Mouse (Mus musculus): Measurements from ENCODE around the gene Atrip.

The Atrip gene

DNA sequence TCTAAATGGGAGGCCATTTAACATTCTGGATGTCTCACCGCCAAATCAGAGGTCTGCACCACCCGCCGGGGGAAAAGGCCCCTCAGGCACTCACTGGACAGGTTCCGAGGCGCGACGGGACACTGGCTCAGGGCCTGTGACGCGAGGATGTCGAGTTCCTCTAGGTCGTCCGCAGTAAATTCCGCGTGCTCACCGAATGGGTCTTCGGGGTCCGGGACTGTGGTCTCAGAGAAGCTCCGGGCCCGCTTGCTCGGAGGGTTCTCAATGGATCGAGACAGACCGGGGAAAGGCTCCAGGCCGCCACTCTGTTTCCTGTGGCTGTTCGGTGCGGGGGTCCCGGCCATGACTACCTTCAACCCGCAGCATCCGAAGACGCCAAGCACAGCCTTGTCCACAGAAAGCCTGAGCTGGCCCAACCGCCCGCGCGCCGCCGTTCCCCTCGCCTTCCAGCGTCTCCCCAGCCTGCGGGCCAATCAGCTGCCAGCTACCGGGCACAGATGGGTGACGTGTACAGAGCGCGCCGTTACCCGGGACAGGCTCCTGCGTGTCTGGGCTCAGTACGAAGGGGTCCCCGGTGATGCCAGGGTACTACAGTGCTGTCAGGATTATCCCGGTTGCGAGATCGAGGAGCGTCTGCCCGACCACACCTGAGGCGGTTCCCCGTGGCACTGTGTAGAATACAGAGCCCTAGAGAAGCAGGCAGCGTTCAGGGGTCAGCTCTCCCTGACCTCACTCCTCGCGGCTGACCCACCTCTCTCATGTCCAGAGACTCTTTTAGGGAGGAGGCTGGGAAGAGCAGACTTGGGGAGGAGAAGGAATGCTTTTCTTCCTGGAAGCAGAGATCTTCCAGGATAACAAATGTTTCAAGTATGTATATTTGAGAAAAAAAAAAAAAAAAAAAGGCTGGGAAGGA, at the start of gene Atrip:
Gene Atrip (minus strand): TSS at position 464 of the 913 bp plus-strand sequence.
- peak; percentile 88 for DNase-seq

DNA sequence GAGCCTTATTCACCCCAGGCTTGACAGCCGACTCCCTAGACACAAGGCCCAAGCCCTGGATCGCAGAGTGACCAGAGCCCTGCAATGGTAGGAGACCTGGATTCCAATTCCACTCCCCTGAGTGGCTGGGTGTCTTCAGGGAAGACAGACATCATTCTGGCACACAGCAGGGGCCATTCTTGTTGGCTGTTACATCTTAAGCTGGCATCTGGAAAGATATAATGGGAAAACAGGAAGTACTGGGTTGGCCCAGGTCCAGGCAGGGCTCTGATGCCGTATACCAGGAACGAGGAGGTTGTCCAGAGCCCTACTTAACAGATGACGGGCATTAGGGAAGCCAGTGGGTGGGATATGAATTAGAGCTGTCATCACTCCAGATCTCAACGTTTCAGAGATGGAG, 49.3 kb upstream of the Atrip start:
- no peak for DNase-seq

DNA sequence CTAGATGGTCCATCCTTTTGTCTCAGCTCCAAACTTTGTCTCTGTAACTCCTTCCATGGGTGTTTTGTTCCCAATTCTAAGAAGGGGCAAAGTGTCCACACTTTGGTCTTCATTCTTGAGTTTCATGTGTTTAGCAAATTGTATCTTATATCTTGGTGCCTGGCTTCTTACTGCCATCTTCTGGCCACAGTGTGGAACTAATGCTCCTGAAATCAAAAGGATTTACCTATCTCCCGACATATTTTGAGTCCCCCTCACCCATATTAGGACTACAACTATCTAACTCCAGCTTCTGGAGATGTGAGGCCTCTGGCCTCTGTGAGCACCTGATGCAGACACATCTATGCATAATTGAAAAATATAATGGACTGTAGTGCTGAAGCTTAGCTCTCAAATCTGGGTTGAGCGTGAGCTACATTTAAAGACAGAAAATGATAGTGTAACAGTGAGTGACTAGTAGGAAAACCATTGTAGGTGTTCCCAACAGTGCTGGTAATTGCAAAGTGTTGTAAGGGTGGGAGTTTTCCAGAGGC, 48.7 kb upstream of the Atrip start:
- DNase-seq, result peak; percentile 48

DNA sequence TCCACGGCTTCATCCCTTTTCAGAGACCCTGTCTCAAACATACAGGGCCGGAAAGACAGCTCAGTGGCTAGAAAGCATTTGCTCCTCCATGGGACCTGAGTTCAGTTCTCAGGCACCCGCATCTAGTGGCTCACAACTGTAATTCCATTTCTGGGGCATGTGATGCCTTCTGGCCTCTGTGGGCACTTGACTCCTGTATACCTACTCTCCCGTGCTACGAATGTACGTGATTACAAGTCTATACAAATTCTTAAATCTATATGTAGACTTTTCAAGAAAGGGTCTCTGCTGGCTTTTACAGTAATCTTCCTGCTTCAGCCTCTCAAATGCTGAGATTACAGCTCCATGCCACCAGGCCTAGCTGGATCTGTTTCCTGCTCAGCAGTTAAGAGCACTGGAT, 47.0 kb upstream of the Atrip start:
- DNase-seq, result no peak

DNA sequence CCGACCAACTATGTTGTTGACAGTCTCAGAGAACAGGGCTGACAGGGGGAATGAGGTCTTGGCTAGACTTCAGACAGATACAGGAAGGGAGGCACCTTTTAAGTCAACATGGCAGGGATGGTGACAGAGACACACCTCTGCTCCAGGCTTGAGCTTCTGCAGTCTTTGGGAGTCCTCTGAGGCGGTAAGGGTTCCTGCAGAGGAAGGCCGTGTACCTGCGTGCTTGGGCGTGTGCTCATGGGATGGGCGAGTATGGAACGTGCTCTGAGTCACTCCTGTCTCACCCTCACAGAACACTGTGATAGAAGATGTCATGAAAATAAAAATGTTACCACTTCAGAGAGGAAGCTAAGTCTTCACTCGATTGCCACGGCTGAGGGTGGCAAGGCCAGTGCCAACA, 45.6 kb upstream of the Atrip start:
- no peak for DNase-seq

DNA sequence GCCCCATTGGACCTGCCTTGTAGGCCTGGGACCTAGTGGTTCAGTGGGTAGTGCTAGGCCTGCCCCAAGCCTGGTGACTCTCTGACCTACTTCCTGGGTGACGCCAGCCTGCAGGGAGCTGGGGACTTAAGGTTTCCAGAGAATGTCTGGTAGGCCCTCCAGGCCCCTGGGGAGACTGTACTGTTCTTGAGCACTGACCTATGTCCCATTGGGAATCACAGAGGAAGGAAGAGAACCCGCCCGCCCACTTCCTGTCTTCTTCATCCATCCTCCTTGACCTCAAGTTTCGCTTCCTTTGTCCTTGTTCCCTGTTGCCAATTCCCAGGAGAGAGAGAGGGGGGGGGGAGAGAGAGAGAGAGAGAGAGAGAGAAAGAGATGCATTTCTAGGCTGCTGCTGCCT, 44.2 kb upstream of the Atrip start:
- peak; percentile 53 for DNase-seq

DNA sequence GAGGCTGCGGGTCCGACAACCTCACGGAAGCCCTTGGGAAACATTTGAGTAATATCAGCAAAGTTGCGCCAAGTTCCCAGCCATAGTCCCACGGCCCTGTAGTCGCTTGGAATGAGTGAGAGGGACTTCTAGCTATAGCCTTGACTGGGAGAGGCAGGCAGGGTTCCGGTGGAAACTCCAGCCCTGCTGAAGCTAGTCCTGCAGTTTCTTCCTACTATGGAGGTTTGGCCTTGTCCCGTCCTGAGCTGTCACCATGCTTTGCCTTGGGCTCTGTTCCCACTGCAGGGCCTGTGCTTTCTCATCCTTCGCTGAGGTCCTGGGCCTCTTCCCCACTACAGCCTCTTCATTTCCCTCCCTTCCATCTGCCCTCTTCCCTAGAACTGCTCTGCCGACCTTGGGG, 42.3 kb upstream of the Atrip start:
- no peak for DNase-seq

DNA sequence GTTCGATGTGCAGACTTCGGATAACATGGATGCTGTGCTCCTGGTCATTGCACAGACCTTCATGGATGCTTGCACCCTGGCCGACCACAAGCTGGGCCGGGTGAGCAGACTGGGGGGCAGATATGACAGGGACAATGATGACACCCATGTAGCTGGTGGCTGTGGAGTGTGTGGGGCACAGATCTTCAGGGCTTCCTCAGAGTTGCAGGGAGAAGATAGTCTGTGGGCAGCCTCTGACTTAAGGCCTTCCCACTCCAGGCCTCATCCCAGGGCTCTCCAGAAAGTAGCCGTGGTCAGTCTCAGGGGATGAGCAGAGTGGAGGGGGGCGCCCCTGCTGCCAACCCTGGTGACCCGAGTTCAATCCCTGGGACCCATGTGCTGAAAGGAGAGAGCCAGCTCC, 40.9 kb upstream of the Atrip start:
- no peak for DNase-seq

DNA sequence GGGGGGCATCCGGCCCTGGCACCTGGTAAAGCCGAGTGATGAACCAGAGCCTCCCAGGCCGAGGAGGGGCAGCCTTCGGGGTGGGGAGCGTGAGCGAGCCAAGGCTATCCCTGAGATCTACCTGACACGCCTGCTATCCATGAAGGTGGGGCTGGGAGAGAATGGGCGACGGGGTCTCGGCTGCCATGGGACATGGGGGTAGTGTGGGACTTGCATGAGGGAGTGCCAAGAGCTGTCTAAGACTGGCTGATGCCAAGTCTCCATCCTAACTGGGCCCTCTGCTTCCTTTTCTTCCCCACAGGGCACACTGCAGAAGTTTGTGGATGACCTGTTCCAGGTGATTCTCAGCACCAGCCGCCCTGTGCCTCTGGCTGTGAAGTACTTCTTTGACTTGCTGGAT, 40.4 kb upstream of the Atrip start:
- DNase-seq, result no peak

DNA sequence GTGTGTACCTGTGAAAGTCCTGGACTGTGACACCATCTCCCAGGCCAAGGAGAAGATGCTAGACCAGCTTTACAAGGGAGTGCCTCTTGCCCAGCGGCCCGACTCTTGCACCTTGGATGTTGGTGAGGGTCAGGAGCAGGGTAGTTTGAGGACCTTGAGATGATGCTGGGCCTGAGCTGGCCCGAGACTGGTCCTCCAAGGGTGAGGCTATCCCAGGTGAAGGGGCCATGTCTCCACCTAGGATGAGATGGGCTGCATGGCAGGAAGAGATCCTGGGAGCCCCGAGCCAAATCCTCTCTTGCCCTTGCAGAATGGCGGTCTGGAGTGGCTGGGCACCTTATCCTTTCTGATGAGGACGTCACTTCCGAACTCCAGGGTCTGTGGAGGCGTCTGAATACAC, 39.4 kb upstream of the Atrip start:
- DNase-seq, result no peak

DNA sequence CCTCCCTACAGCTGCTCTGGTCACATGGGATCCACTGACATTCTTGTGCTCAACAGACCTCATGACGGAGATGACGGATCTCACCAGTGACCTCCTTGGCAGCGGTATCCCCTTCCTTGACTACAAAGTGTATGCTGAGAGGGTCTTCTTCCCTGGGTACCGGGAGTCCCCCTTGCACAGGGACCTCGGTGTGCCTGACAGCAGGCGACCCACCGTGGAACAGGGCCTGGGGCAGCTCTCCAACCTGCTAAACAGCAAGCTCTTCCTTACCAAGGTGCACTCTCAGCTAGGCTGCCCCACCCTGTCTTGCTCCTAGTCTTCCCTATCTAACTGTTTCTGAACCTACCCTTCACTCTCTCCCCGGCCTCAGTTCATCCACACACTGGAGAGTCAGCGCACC, 37.7 kb upstream of the Atrip start:
- DNase-seq, result no peak

DNA sequence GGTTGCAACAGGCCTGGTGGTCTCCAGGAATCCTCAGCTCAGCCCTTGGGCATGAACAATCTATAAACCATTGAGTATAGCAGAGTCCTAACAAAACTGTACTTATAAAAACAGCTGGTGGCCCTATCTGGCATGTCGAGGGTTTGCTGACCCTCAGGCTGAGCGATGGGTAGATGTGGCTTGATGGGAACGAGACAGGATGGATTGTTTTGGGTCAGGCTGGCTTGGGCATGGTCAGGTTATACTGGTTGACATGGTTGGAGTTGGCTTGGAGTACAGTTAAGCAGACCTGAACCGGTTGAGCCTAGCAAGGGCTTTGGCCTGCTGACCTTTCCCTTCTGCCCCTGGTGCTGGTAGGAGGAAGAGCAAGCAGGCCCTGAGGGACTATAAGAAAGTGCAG, 37.2 kb upstream of the Atrip start:
- no peak for DNase-seq

DNA sequence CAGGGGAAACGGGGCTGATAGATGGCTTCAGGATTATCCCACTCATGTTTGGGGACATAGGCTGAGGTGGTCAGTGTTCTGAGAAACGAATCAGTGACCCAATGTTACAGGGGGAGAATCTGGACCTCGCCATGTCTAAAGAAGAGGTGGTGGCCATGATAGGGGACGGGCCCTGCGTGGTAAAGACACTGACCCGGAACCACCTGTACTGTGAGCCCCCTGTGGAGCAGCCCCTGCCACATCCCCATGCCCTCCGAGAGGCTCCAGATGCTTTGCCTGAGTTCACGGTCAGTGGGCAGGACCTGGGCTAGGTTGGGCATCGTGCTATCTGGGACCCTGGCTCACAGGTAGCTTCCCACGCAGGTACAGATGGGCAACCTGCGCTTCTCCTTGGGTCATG, 36.3 kb upstream of the Atrip start:
- no peak for DNase-seq

DNA sequence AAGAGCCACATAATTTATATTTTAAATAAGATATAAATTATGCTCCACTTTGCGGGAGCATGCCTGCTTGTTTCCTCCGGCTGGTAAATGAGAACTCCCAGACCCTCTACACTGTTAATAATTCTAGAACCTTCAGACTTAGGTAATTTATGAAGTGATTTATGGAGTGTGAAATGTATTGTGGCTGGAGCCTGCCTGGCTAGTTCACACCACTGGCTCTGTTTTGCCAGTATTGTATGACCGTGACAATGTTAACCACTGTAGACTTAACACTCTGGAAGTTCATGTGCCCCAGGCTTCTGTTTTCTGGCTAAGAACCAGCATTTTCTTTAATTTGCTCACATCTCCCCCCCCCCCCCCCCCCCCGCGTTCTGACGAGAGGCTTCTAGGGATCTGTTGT, 33.4 kb upstream of the Atrip start:
- DNase-seq, result no peak

DNA sequence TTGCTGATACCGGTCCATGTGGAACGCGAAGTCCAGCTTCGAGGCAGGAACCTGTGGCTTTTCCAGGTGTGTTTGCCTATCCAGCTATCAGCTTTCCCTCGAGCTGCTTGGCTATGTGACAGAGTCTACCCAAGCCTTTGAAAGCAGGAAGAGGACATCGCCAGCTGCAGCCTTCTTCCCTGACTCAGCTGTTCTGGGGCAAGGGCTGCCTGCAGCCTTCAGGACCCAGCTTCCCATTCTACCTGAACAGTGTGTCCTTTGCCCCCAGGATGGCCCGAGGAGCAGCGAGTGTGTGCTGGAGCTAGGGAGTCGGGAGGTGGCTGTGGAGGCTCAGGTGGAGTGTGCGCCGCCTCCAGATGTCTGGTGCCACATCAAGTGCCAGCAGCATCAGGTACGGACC, 31.7 kb upstream of the Atrip start:
- no peak for DNase-seq

DNA sequence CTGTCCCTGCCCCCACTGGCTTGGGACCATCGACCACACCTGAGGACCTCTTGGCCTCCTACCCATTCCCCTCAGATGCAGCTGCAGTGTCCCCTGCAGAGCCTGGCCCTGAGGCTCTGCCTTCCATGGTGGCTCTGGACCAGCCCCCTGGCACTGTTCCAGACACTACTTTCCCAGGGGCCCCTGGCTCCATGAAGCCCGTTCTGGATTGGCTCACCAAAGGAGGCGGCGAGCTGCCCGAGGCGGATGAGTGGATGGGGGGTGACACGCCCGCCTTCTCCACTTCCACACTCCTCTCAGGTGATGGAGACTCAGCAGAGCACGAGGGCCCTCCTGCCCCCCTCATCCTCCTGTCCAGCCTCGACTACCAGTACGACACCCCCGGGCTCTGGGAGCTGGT, 31.1 kb upstream of the Atrip start:
- no peak for DNase-seq

DNA sequence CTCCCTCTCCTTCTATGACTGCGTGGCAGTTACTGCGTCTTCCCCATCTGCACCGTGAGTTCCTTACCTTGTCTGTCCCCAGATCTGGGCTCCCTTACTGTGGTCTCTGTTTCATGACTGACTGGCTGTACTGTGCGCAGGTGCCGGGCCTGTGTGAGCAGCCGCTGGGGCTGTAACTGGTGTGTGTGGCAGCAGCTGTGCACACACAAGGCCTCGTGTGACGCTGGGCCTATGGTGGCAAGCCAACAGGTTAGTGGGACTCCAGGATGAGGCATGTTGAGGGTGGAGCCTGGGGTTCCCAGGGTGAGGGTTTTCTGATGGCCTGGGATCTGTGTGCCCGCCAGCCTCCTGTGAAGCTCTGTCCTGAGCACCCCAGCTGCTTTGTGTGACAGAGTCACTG, 30.2 kb upstream of the Atrip start:
- no peak for DNase-seq

DNA sequence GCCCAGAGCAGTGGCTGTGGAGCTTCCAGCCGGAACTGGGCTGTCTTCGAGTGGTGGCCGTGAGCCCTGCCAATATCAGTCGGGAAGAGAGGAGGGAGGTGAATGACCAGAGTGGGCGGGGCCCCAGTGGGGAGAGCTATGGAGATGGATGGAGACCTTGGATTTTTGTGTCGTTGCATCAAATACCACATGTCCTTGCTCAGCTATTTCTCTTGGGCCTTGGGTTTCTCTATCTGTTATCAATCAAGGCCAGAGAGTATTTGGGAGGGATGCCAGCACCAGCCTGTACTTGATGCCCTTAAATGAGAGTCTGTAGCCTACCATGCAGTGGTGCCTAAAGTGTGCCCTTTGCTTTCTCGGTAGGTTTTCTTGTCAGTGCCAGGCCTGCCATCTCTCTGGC, 29.3 kb upstream of the Atrip start:
- DNase-seq, result no peak

DNA sequence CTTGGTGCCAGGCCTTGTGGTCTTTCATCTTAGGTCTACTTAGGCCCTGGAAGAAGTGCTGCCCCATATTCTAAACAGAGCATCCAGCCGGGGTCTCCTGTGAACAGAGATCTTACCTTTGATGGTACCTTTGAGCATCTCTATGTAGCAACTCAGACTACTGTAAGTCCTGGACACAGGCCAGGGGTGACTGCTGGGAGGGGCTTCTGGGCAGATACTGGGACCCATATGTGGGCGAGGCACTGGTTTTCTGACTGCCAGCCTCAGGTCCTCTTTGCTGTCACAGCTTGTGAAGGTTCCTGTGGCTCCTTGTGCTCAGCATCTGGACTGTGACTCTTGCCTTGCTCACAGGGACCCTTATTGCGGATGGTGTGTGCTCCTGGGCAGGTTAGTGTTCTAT, 28.6 kb upstream of the Atrip start:
- DNase-seq, result no peak

DNA sequence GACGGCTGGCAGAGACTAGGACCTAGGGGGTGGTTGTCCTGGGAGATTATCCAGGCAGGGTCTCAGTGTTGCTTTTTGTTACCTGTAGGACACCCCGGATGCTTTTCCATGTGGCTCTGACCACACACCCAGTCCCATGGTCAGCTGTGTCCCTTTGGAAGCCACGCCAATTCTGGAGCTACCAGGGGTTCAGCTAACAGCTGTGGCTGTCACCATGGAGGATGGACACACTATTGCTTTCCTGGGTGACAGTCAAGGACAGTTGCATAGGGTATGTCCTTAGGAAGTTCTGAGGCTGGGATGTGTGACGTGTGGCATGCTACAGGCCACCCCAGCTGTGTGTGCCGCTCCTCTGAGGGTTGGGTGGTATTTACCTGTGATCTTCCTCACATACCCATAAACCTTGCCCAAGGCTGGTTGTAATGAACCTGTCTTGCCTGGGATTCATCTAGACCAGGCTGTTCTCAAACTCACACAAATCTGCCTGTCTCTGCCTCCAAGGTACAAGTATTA, 28.1 kb upstream of the Atrip start:
- no peak for DNase-seq

DNA sequence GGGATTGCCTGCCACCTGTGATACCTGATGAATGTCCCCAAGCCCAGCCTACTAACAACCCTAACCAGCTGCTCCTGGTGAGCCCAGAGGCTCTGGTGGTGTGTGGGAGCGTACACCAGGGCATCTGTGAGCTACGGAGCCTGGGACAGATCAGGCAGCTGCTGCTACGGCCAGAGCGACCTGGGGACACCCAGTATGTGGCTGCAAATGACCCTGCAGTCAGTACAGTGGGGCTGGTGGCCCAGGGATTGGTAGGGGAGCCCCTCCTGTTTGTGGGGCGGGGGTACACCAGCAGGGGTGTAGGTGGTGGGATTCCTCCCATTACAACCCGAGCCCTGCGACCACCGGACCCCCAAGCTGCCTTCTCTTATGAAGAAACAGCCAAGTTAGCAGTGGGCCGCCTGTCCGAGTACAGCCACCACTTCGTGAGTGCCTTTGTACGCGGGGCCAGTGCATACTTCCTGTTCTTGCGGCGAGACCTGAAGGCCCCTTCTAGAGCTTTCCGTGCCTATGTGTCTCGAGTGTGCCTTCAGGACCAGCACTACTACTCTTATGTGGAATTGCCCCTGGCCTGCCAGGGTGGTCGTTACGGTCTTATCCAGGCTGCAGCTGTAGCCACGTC, 26.5 kb upstream of the Atrip start:
- no peak for DNase-seq

DNA sequence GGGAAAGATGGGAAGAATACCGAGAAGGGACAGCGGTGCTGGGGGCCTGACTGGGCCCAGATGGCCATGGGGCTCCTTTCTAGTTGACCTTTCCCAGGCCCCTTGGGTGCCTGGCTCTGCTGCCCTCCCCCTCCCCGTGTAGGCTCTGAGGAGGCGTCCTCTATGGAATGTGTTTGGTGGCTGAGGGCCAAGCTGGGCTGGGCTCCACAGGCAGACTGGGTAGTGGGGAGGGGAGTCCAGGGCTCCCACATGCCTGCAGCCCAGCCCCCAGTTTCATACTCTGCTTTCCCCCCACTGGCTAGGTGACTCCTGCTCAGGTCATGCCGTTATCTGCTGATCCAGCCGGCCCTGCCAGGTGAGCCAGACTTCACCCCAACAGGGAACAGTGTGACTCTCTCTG, 25.0 kb upstream of the Atrip start:
- peak; percentile 74 for DNase-seq

DNA sequence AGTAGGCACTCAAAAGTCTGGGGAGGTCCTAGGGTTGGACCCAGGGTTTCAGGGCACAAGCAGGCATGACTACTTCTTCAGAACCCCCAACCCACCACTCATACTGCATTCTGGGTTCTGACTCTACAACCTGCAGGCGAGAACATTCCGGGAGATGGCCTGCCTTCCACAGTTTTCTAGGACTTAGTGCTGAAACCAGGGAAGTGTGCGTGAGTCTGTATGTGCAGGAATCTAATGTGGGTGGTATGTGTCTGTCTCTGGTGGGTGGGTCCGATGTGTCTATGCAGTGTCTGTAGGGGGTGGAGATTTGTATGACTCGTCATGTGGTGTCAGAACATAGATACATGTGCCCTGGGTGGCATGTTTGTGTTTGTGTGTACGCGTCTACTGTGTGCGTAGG, 24.4 kb upstream of the Atrip start:
- no peak for DNase-seq

DNA sequence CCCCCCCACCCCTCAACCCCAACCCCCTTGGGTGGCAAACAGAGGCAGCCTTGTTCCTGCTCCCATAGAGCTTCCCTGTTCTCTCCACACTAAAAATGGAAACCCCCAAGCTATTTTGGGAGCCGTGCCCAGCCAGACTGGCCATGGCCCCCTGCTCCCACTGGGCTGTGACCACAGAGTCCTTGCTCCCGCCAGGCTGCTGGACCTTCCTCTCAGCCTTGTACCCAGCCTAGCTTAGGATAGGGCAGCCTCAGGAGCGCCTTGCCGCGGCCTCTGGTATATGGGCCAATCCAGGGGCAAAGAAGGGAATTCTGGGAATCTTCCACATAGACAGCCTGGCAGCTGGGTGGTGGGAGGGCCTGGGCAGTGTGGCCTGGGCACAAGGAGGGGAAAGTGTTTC, 23.9 kb upstream of the Atrip start:
- DNase-seq, result no peak

Measured in kidney, adult 9 months (tissue).